Mouse (Mus musculus) neutrophil, adult 65 days (primary cell): ENCODE data around the gene Tysnd1. TPM values are rescaled to one million over a fixed set of nuclear protein-coding genes. Genes with fewer than 3 reads are reported as not detected.

Source experiments
- total RNA-seq: library from RNA; stranded (reverse); gene quantifications from 2 replicates; pipeline ENCODE4 v1.2.4, GENCODE M21; 2023

The Tysnd1 gene
- 11.8 and 15.6 TPM in 2 replicates for total RNA-seq

DNA sequence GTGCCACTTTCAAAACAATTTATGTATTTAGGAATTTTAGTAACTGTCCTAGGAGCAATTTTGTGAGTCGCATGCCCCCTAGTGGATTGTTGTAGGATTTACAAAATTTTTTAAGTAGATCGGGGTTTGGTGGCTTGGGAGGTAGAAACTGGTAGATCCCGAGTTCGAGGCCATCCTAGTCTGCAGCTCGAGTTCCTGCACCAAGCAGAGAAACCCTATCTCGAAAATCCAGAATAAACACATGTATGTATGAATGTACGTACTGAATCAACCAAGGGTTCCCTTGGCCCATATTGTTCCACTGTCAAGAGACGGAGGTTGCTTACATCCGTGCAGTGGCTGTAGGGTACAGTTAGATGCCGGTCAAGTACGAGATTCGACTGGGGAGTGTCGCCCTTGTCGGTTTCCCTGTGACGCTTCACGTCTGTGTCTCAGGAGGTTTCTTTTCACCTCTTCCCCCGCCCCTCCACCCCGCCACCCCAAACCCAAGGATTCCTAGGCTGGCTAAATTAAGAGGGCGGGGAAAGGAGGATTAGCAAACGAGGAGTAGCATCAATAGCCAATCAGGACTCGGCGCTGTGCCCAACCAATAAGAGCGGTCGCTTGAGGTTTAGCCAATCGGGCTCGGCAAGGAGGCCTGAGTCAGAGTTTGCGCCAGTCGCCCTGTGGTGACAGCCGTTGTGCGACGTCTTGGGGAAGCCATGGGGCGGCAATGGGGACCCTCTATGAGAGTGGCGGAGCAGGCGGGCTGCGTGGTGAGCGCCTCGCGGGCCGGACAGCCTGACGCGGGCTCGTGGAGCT is at the start of gene Tysnd1:
TSS of gene Tysnd1 (plus strand) at position 645 of the 801 bp plus-strand sequence.

DNA sequence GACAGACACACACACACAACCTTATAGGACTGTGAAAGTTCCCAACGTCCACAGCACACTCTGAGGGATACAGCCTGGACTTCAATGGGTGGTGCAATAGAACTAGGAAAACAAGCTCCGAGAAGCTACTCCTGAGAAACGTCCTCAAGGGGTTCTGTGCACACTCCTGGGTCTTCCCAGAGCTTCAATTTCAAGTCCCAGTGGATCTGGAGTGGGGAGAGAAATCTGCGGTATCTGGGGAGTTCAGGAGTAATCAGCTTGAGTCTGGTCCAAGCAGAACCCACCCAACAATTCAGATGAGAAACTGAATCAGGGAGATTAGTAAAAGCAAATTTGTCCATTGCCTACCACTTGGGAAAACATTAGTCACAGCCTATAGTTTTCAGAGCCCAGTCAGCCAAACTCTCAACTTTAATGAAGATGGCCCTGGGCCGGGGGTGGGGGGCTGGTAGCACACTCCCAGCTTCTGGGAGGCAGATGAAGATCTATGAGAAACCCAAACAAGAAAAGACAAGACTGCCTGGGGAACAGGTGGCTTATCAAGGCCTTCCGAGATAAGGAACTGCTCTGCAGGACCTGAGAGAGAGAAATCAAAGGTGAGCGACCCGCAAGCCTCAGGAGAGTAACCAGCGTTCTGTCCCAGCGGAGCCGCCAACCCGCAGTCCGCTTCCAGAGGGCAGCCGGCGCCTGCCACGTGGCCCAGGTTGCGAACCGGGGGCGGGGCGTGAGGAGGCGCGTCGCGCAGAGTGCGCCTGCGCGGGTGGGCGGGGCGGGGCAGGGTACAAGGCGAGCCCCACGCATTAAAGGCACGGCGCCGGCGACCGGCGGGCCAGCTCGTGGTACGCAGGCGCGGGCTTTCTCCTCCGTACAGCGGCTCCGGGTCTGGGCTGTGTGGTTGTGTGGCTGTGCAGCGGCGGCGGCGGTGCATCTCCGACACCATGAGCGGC is 47.3 kb upstream of the Tysnd1 start, which contains the start of gene Ppa1:
TSS of gene Ppa1 (plus strand) at position 763 of the 947 bp plus-strand sequence.

DNA sequence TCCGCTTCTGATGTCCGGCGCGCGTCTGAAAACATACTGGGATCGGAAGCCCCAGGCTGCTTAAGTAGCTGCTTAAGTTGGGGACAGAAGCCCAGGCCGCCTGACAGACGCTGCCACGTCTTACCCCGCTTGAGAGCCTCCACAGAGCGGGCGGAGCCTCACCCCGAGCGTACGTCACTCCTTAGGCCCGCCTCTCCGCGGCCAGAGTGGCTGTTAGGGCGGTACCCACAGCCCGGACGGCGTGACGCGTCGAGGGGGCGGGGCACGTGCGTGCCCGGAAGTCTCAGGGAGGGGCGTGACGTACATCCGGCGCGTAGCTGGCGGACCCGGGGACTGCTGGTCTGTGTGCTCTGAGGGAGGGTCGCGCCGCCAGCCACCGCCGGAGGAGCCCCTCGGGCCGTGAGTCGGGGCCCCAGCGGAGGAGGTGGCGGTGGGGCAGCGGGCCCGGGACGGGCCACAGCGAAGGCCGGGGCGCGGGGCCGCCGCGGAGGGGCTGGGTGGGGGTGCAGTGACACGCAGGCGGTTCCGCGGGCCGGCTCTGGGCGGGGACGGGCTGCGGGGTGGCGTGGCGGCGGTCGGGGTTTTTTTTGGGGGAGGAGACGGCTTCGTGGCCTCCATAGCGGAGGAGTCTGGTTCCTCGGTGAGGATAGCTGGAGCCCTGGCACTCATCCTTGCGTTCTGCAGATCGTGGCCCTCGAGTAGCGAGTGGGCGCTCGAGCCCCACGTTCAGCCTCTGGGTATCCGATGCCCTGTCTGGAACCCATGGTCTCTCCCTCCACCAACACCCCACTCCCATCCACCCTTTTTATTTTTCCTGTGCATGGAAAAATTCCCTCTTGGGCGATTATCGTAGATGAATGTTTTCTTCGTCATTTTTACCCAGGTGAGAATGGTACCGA is 15.1 kb upstream of the Tysnd1 start, which contains the start of gene Sar1a:
TSS of gene Sar1a (plus strand) at position 285 of the 899 bp plus-strand sequence.

DNA sequence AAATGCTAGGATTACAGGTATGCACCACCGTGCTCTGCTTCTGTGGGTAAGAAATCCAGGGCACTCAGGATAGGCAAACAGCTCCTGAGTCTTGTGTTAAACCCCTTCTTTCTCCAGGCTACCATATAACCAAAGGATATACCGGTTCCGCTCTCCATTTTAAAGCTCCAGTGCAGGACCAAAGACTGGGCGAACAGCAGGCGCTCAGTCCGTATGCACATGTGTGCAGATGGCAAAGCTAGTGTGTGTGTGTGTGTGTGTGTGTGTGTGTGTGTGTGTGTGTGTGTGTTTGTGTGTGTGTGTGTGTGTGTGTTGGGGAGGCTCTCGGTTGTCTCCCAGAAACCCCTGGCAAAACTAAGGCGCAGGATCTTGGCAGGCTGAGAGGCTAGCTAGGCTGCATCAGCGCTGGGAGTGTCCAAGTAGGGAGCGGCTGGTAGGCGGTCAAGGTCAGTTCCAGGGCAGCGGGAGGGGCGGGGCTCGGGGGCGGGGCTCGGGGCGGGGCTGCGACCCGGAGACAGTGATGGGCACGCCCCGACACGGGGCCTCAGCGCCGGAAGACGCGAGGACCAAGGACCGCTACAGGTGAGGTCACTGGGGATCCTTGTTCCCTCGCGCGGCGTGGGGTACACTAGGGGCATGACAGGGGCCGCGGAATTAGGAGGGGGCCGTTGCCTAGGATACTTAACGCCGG is 19.6 kb downstream of the Tysnd1 start, which contains the start of gene Aifm2:
TSS of gene Aifm2 (plus strand) at position 493 of the 691 bp plus-strand sequence.

Other genes with a start within 250 kb of the Tysnd1 start
- 119 and 138 TPM in 2 replicates for gene Eif4ebp2, start 242.9 kb upstream of the Tysnd1 start, total RNA-seq
- 4.9 TPM in 2 replicates for gene Lrrc20, start 219.7 kb upstream of the Tysnd1 start, total RNA-seq
- not detected in 2 replicates for gene Npffr1, start 100.0 kb upstream of the Tysnd1 start, total RNA-seq
- gene Ppa1, start 47.0 kb upstream of the Tysnd1 start, total RNA-seq: 9.7 and 12.0 TPM in 2 replicates
- 153 and 167 TPM in 2 replicates for gene Sar1a, start 15.2 kb upstream of the Tysnd1 start, total RNA-seq
- gene Aifm2, start 19.7 kb downstream of the Tysnd1 start, total RNA-seq: 12.9 and 19.9 TPM in 2 replicates
- 0.98 and 1.4 TPM in 2 replicates for gene H2afy2, start 88.6 kb downstream of the Tysnd1 start, total RNA-seq